Mouse (Mus musculus) erythroblast, embryonic 14.5 days (primary cell): ENCODE data around the gene Vps33b.

Source experiments
- GATA1 ChIP-seq: IDR thresholded peaks from 2 replicates; pipeline ENCODE4 v1.6.1; 2012; ENCODE audit warnings: low read length, inconsistent platforms, mixed read lengths
- TAL1 ChIP-seq: IDR thresholded peaks from 3 replicates; pipeline ENCODE4 v1.6.1; 2012; ENCODE audit warnings: low read length, inconsistent platforms, mixed read lengths

DNA sequence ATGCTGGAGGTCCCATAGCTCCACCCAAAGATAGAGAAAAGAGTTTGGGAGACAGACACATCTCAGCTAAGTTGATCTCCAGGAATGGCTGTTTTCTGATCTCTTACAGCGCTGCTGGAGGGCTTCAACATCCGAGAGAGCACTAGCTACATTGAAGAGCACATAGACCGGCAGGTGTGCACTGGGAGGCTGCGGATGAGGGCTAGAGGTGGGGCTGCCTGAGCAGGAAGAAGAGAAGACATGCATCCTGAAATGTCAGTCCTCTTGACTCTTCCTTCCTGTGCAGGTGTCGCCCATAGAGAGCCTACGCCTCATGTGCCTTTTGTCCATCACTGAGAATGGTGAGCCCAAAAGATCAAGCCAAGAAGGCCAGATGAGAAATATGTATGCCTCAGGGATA is 16.3 kb downstream of the Vps33b start:
- TF ChIP-seq TAL1 (no peak), GATA1 (no peak)
